ENCODE assay signal across 9 mouse cellular contexts in genomic region chr11:62645732-62646494, GRCm38 (mm10). TPM values are rescaled to one million over a fixed set of nuclear protein-coding genes. Genes with fewer than 3 reads are reported as not detected.
DNase-seq lines count a peak whose midpoint lies in the region; ATAC-seq and TF ChIP-seq lines count a peak whose summit lies in the region.
"Had no signal": no experiment of that assay in that cellular context is flagged by ENCODE, and none has a peak within 500 bp of the region (broad histone marks: within the 10 kb centered on the region; RNA-seq: fewer than 3 reads in every experiment).

No protein-coding gene starts in this region.

- peak overlapping the region; percentile 94 for H3K4me2 ChIP-seq in kidney, postnatal 0 days (ENCODE audit: low read length)

- ATAC-seq in kidney, postnatal 0 days (replicated peaks; ENCODE audit: low FRiP score, low read depth), result no peak

- 14% methylated on average over 8 of the region's 8 CpGs for WGBS in kidney, postnatal 0 days

- peak overlapping the region; percentile 38; the same call in 1 of the 2 replicates for H3K9ac ChIP-seq in kidney, postnatal 0 days (ENCODE audit: low read depth, low read length)
- H3K9ac ChIP-seq: liver, embryonic 14.5 days had no signal

- TF ChIP-seq POLR2A in bone marrow macrophage, adult 2 months (IDR thresholded peaks at IDR 0.05; ENCODE audit: borderline replicate concordance, low read depth, low read length), result no peak

- H3K4me1 ChIP-seq in bone marrow macrophage, adult 2 months (ENCODE audit: control insufficient read depth, insufficient read depth, low read length), result peaks cover 51% of the 10 kb centered on the region
- H3K4me1 ChIP-seq in kidney, postnatal 0 days (replicated peaks; ENCODE audit: insufficient read depth, low read length), result peaks cover 21% of the 10 kb centered on the region

- DNase-seq in heart, adult 18-20 months, result peak; percentile 60 to 72
- DNase-seq in heart, adult 8-10 months (ENCODE audit: low spot score), result no peak
- peak; percentile 55 to 57 for DNase-seq in heart, adult 9 months (ENCODE audit: low spot score in 2 of 2)
- DNase-seq in kidney, postnatal 0 days (ENCODE audit: low spot score), result peak; percentile 91
- peak; percentile 74 for DNase-seq in lung, postnatal 10 days
- peak; percentile 58 to 65 for DNase-seq in right cerebral cortex, postnatal 36 days (ENCODE audit: low spot score in 2 of 2)
- no peak for DNase-seq in cerebellum, adult 9-11 months

- H3K27me3 ChIP-seq in kidney, postnatal 0 days (ENCODE audit: insufficient read depth, low read length), result no peaks in the 10 kb centered on the region

- peak overlapping the region; percentile 86 for H3K27ac ChIP-seq in bone marrow macrophage, adult 2 months (ENCODE audit: insufficient read depth, low read depth, low read length)
- H3K27ac ChIP-seq in kidney, postnatal 0 days, result peak overlapping the region; percentile 91
- H3K27ac ChIP-seq: liver, embryonic 14.5 days had no signal

- H3K36me3 ChIP-seq in kidney, postnatal 0 days (ENCODE audit: insufficient read depth, low read length), result no peaks in the 10 kb centered on the region

- no peaks in the 10 kb centered on the region for H3K9me3 ChIP-seq in kidney, postnatal 0 days (replicated peaks; ENCODE audit: low read length)

- no peak for TF ChIP-seq CTCF in bone marrow macrophage, adult 2 months (IDR thresholded peaks at IDR 0.05; ENCODE audit: low read depth, low read length)
- TF ChIP-seq CTCF in kidney, postnatal 0 days (IDR thresholded peaks at IDR 0.05; ENCODE audit: low read depth), result no peak

- peak overlapping the region; percentile 79 for H3K4me3 ChIP-seq in bone marrow macrophage, adult 2 months (ENCODE audit: insufficient read depth, low read length)
- peak overlapping the region; percentile 5; the same call in 1 of the 2 replicates for H3K4me3 ChIP-seq in kidney, postnatal 0 days (replicated peaks; ENCODE audit: low read depth, low read length)

RNA-seq across cellular contexts. Expression of gene Lrrc75a, which starts 2.4 kb away (rescaled TPM):
- 1 to 10 TPM; 3.2 to 4.3 TPM for total RNA-seq in heart, adult 18-20 months (2021)
- 1 to 10 TPM; 3.1 to 4.5 (median 3.7) TPM for total RNA-seq in heart, adult 8-10 months (2022)
- 10.0 and 10.1 TPM in 2 replicates for polyA plus RNA-seq in bone marrow macrophage, adult 2 months (2012; ENCODE audit: insufficient read depth, insufficient read length, missing spikeins)
- polyA plus RNA-seq in kidney, postnatal 0 days (2015; fragmentation: Nextera tagmentation; extraction: Ambion mirVana), result 12.6 and 14.8 TPM in 2 replicates

RNA-seq across cellular contexts. Expression of gene Mmgt2, which starts 2.6 kb away (rescaled TPM):
- 1 to 10 TPM; 5.4 to 7.1 TPM for total RNA-seq in heart, adult 18-20 months (2021)
- total RNA-seq in heart, adult 8-10 months (2022), result 1 to 10 TPM; 5.1 to 5.9 (median 5.7) TPM
- 31.1 and 40.5 TPM in 2 replicates for polyA plus RNA-seq in bone marrow macrophage, adult 2 months (2012; ENCODE audit: insufficient read depth, insufficient read length, missing spikeins)
- polyA plus RNA-seq in kidney, postnatal 0 days (2015; fragmentation: Nextera tagmentation; extraction: Ambion mirVana), result 70.8 and 73.1 TPM in 2 replicates

Comparison
In these comparisons a context has a peak if more than half of its experiments do, and no peak if none do; other contexts are left out.
1. DNase-seq: peak in heart, adult 18-20 months (2 of 2), heart, adult 9 months (2 of 2), kidney, postnatal 0 days (single experiment), lung, postnatal 10 days (single experiment) and right cerebral cortex, postnatal 36 days (2 of 2); none in heart, adult 8-10 months (single experiment) and cerebellum, adult 9-11 months (single experiment).